ENCODE assay signal across 8 mouse cellular contexts in genomic region chr5:24586547-24587199, GRCm38 (mm10). TPM values are rescaled to one million over a fixed set of nuclear protein-coding genes. Genes with fewer than 3 reads are reported as not detected.
DNase-seq lines count a peak whose midpoint lies in the region; ATAC-seq and TF ChIP-seq lines count a peak whose summit lies in the region.

TSS of gene Chpf2 (plus strand) at chr5:24586741.

- H3K4me2 ChIP-seq in embryonic facial prominence, embryonic 11.5 days (ENCODE audit: low read depth, low read length), result peak within 1 kb of the TSS; percentile 77
- H3K4me2 ChIP-seq in limb, embryonic 15.5 days, result peak within 1 kb of the TSS; percentile 78
- H3K4me2 ChIP-seq in midbrain, postnatal 0 days (ENCODE audit: low read depth, low read length, poor library complexity, severe bottlenecking), result peak within 1 kb of the TSS; percentile 84

- peak; percentile 86 for DNase-seq in A20 (ENCODE audit: low read depth, low spot score)
- DNase-seq in adrenal gland, postnatal 14 days, result peak; percentile 89
- DNase-seq in embryonic facial prominence, embryonic 11.5 days (ENCODE audit: low spot score), result peak; percentile 93
- DNase-seq in heart, adult 18-20 months, result peak; percentile 87 to 89
- peak; percentile 81 for DNase-seq in kidney, adult 18-20 months
- peak; percentile 93 for DNase-seq in midbrain, postnatal 0 days (ENCODE audit: low spot score)
- peak; percentile 78 to 87 for DNase-seq in spleen, postnatal 4 days (ENCODE audit: low spot score in 2 of 2)

- H3K4me1 ChIP-seq in embryonic facial prominence, embryonic 11.5 days (ENCODE audit: control insufficient read depth, insufficient read depth, low read length), result no peaks in the 10 kb centered on the region
- H3K4me1 ChIP-seq in limb, embryonic 15.5 days, result peaks cover 30% of the 10 kb centered on the region
- H3K4me1 ChIP-seq in midbrain, postnatal 0 days (ENCODE audit: insufficient read depth, low read length), result peaks cover 11% of the 10 kb centered on the region

- peak; percentile 85 for ATAC-seq in embryonic facial prominence, embryonic 11.5 days (replicated peaks; ENCODE audit: insufficient number of reproducible peaks, low FRiP score, low TSS enrichment, low read depth)
- ATAC-seq in limb, embryonic 15.5 days (ENCODE audit: insufficient number of reproducible peaks, low FRiP score, low TSS enrichment, low read depth), result peak; percentile 90
- peak; percentile 88 for ATAC-seq in midbrain, postnatal 0 days (ENCODE audit: low FRiP score)

- no peak within 1 kb of the TSS for H3K27ac ChIP-seq in embryonic facial prominence, embryonic 11.5 days (replicated peaks; ENCODE audit: low read depth, low read length)
- H3K27ac ChIP-seq in limb, embryonic 15.5 days, result peak within 1 kb of the TSS; percentile 82
- peak within 1 kb of the TSS; percentile 81 for H3K27ac ChIP-seq in midbrain, postnatal 0 days (ENCODE audit: low read depth, low read length)

- TF ChIP-seq CTCF in midbrain, postnatal 0 days (IDR thresholded peaks at IDR 0.05), result peak; percentile 25

- no peaks in the 10 kb centered on the region for H3K36me3 ChIP-seq in embryonic facial prominence, embryonic 11.5 days (replicated peaks; ENCODE audit: control insufficient read depth, insufficient read depth, low read depth, low read length)
- peaks cover 37% of the 10 kb centered on the region for H3K36me3 ChIP-seq in limb, embryonic 15.5 days
- H3K36me3 ChIP-seq in midbrain, postnatal 0 days (ENCODE audit: insufficient read depth, low read length), result peaks cover 12% of the 10 kb centered on the region

- H3K9me3 ChIP-seq in embryonic facial prominence, embryonic 11.5 days (replicated peaks; ENCODE audit: control insufficient read depth, low read length), result no peaks in the 10 kb centered on the region
- no peaks in the 10 kb centered on the region for H3K9me3 ChIP-seq in limb, embryonic 15.5 days
- no peaks in the 10 kb centered on the region for H3K9me3 ChIP-seq in midbrain, postnatal 0 days (ENCODE audit: low read length)

- no peaks in the 10 kb centered on the region for H3K27me3 ChIP-seq in embryonic facial prominence, embryonic 11.5 days (ENCODE audit: control insufficient read depth, insufficient read depth, low read length)
- H3K27me3 ChIP-seq in limb, embryonic 15.5 days, result no peaks in the 10 kb centered on the region
- H3K27me3 ChIP-seq in midbrain, postnatal 0 days (ENCODE audit: insufficient read depth, low read length), result no peaks in the 10 kb centered on the region

- peak within 1 kb of the TSS; percentile 71 for H3K9ac ChIP-seq in embryonic facial prominence, embryonic 11.5 days (replicated peaks; ENCODE audit: low read length)
- peak within 1 kb of the TSS; percentile 66 for H3K9ac ChIP-seq in limb, embryonic 15.5 days
- H3K9ac ChIP-seq in midbrain, postnatal 0 days (replicated peaks; ENCODE audit: low read length, poor library complexity, severe bottlenecking), result peak within 1 kb of the TSS; percentile 92

- H3K4me3 ChIP-seq in embryonic facial prominence, embryonic 11.5 days (ENCODE audit: low read depth, low read length), result peak within 1 kb of the TSS; percentile 65
- H3K4me3 ChIP-seq in limb, embryonic 15.5 days, result peak within 1 kb of the TSS; percentile 86
- peak within 1 kb of the TSS; percentile 78 for H3K4me3 ChIP-seq in midbrain, postnatal 0 days (ENCODE audit: low read depth, low read length)

- WGBS in embryonic facial prominence, embryonic 11.5 days, result under 1% methylated on average over 43 of the region's 43 CpGs
- WGBS in limb, embryonic 15.5 days, result 0% methylated on average over 43 of the region's 43 CpGs
- under 1% methylated on average over 42 of the region's 43 CpGs for WGBS in midbrain, postnatal 0 days

RNA-seq across cellular contexts. Expression of gene Chpf2, which starts in this region (rescaled TPM):
- total RNA-seq in adrenal gland, postnatal 14 days (2021), result 32.3 and 44.0 TPM in 2 replicates
- 6.4 and 7.1 TPM in 2 replicates for polyA plus RNA-seq in embryonic facial prominence, embryonic 11.5 days (2014; fragmentation: Nextera tagmentation; extraction: Ambion mirVana)
- 1 to 10 TPM; 5.8 to 6.9 TPM for total RNA-seq in heart, adult 18-20 months (2021)
- polyA plus RNA-seq in limb, embryonic 15.5 days (2015; fragmentation: Nextera tagmentation; extraction: Ambion mirVana), result 37.7 and 39.5 TPM in 2 replicates
- 31.3 and 32.8 TPM in 2 replicates for total RNA-seq in midbrain, postnatal 0 days (2014; rRNA removed)
- polyA plus RNA-seq in midbrain, postnatal 0 days (2015; fragmentation: Nextera tagmentation; extraction: Ambion mirVana), result 25.5 and 26.3 TPM in 2 replicates
